Mouse (Mus musculus) brain, embryonic 14.5 days (tissue): ENCODE measurements around the gene D5Ertd579e.

Source experiments
- CTCF ChIP-seq: fragments of 200-500 bp; IDR thresholded peaks from 2 replicates; pipeline ENCODE4 v1.5.1; 2012; ENCODE audit warnings: inconsistent platforms, mild to moderate bottlenecking, moderate library complexity, borderline replicate concordance; ENCODE audit not compliant: insufficient read depth, insufficient read length; ENCODE audit errors: extremely low read depth
- POLR2A ChIP-seq: fragments of 200-500 bp; IDR thresholded peaks from 2 replicates; pipeline ENCODE4 v1.6.1; 2012; ENCODE audit warnings: mild to moderate bottlenecking, inconsistent platforms, borderline replicate concordance; ENCODE audit not compliant: poor library complexity, insufficient read depth, insufficient read length, severe bottlenecking; ENCODE audit errors: extremely low read depth

DNA sequence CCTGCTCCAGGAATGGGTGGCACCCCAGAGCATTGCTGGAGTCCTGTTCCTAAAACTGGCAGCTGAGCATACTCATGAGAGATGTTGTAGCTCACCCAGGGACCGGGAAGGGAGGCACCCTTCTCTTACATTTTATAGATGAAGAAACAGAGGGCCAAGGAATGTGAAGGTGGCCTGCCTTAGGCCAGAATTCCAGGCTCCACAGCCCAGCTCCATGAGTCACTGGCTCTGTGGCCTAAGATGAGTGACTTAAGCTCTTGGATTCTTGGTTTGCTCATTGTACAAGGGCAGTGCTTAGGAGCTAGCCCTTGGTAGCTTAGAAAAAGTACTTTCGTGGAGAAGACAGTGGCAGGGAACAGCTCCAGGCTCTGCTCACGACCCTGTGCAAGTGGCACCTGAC is 19.0 kb upstream of the D5Ertd579e start:
- TF ChIP-seq CTCF, result no peak
- no peak for TF ChIP-seq POLR2A
